Mouse (Mus musculus) heart, postnatal 4 days (tissue): ENCODE measurements at regions not wholly inside any gene's neighbourhood (a gene's known extent, or its start where the extent isn't known, plus 50 kb on each side); places are given as distances from the start of the nearest gene placed in this dataset.

Experiments
- DNase-seq: peaks from one replicate; pipeline ENCODE4 v3.0.0; 2021

GRCm38 (mm10) chr7:121589088-121589605 lies 117.9 kb downstream of the Usp31 start:
- DNase-seq: no peak

GRCm38 (mm10) chr7:121587713-121588112 lies 119.3 kb downstream of the Usp31 start:
- no peak for DNase-seq

- no peak for DNase-seq
These were observed 121.3 kb downstream of the Usp31 start for GRCm38 (mm10) chr7:121585721-121586120.

GRCm38 (mm10) chr7:121579497-121579896 lies 127.6 kb downstream of the Usp31 start:
- no peak for DNase-seq

GRCm38 (mm10) chr7:121572681-121573335 lies 134.2 kb downstream of the Usp31 start:
- DNase-seq: no peak

GRCm38 (mm10) chr7:121571741-121572140 lies 135.3 kb downstream of the Usp31 start:
- DNase-seq: no peak

GRCm38 (mm10) chr7:121571292-121571691 lies 135.8 kb downstream of the Usp31 start:
- DNase-seq: no peak

GRCm38 (mm10) chr7:121569248-121569647 lies 137.8 kb downstream of the Usp31 start:
- DNase-seq: no peak

- no peak for DNase-seq
These were observed 139.0 kb downstream of the Usp31 start for GRCm38 (mm10) chr7:121568064-121568463.

- peak; percentile 38 for DNase-seq
These were observed 143.5 kb downstream of the Usp31 start for GRCm38 (mm10) chr7:121563526-121563925.

GRCm38 (mm10) chr7:121555420-121555819 lies 151.6 kb downstream of the Usp31 start:
- no peak for DNase-seq
